Mouse (Mus musculus): ENCODE measurements around the gene Cfd. TPM values are rescaled to one million over a fixed set of nuclear protein-coding genes. Genes with fewer than 3 reads are reported as not detected.
"Not testable (repeated sequence)": the region's sequence is repeated elsewhere in the genome, so short reads cannot be mapped to it uniquely, and the experiment has no call there.

Cfd gene
- total RNA-seq, 2 experiments from 2014 or later: not detected

GRCm38 (mm10) chr10:79881981-79882380 is 8.7 kb upstream of the Cfd start:
- no peak for DNase-seq (ENCODE audit: low spot score in 2 of 2)
- no peak for TF ChIP-seq CTCF (conservative IDR thresholded peaks at IDR 0.05)
- no peak overlapping the region for H3K4me3 ChIP-seq
- H3K27ac ChIP-seq: no peak overlapping the region

GRCm38 (mm10) chr10:79883297-79884084 is 7.2 kb upstream of the Cfd start:
- Histone ChIP-seq H3K27ac (no peak overlapping the region), H3K4me3 (no peak overlapping the region)
- peak; percentile 94 for TF ChIP-seq CTCF (conservative IDR thresholded peaks at IDR 0.05)
- peak; percentile 73 to 86 for DNase-seq (ENCODE audit: low spot score in 2 of 2)

DNA sequence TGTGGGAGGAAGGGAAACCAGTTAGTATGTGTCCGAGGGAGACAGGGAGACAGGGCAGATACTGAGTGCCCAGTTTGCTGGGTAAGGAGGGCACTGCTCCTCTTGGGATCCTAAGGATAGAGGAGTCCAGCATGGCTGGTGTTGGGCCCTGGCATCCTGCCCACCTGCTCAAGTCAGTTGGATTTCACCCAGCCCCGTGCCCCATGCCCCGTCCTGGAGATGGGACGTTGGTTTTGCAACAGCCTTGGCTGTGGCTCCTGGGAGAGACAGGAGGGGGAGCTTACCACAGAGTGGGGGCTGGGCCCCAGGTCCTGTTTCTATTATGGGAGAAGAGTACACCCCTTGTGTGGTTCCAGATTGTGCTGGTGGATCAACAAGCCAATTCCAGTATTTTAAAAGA is 6.2 kb upstream of the Cfd start:
- H3K4me3 ChIP-seq: no peak overlapping the region
- DNase-seq (ENCODE audit: low spot score in 2 of 2): no peak
- no peak overlapping the region for H3K27ac ChIP-seq
- no peak for TF ChIP-seq CTCF (conservative IDR thresholded peaks at IDR 0.05)

DNA sequence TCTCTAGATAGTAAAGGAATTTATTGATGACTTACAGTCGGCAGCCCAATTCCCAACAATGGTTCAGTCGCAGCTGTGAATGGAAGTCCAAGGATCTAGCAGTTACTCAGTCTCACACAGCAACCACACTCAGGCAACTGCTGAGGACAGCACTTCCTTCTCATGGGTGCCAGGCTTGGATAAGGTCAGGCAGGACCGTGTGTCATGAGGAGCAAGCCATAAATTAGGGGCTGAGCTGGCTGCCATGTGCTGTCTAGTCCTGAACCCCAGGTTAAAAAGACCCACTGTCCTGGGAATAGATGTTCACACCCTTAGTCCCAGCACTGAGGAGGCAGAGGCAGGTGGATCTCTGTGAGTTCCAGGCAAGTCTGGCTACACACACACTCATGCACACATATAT is 5.7 kb upstream of the Cfd start:
- H3K4me3 ChIP-seq; DNase-seq (ENCODE audit: low spot score in 2 of 2); H3K27ac ChIP-seq: not testable (repeated sequence)

GRCm38 (mm10) chr10:79886054-79886453 is 4.6 kb upstream of the Cfd start, which contains the start of gene Elane:
Elane (plus strand) TSS chr10:79886247.
- H3K27ac ChIP-seq: no peak within 1 kb of the TSS
- no peak for TF ChIP-seq CTCF (conservative IDR thresholded peaks at IDR 0.05)
- H3K4me3 ChIP-seq: no peak within 1 kb of the TSS
- DNase-seq (ENCODE audit: low spot score in 2 of 2): no peak

GRCm38 (mm10) chr10:79886611-79887010 is 4.0 kb upstream of the Cfd start:
- DNase-seq (ENCODE audit: low spot score in 2 of 2): no peak
- TF ChIP-seq CTCF (conservative IDR thresholded peaks at IDR 0.05): no peak
- H3K4me3 ChIP-seq: no peak overlapping the region
- no peak overlapping the region for H3K27ac ChIP-seq

GRCm38 (mm10) chr10:79889386-79889785 is 1.3 kb upstream of the Cfd start:
- no peak for TF ChIP-seq CTCF (conservative IDR thresholded peaks at IDR 0.05)
- DNase-seq (ENCODE audit: low spot score in 2 of 2): no peak
- Histone ChIP-seq H3K27ac (no peak overlapping the region), H3K4me3 (no peak overlapping the region)

DNA sequence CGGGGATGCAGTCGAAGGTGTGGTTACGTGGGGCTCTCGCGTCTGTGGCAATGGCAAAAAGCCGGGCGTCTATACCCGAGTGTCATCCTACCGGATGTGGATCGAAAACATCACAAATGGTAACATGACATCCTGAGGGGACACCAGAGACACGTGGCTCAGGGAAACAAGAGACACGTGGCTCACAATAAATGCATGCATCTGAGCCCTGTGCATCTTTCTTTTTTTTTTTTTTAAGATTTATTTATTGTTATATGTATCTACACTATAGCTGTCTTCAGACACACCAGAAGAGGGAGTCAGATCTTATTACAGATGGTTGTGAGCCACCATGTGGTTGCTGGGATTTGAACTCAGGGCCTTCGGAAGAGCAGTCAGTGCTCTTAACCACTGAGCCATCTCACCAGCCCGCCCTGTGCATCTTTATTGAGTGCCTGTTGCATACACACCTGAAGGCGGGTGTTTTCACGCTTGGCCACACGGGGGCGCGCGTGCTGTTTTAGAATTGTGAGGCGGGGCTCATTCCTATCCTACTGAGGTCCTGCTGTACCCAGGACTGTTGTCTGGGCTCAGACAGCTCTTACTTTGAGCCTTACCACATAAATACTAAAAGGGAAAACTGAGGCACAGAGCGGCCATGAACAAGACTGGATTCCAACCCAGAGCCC is 1.9 kb downstream of the Cfd start:
- H3K27ac ChIP-seq, H3K4me3 ChIP-seq: not testable (repeated sequence)
- DNase-seq (ENCODE audit: low spot score in 2 of 2): peak; percentile 61 to 84
- TF ChIP-seq CTCF (conservative IDR thresholded peaks at IDR 0.05): peak; percentile 90

DNA sequence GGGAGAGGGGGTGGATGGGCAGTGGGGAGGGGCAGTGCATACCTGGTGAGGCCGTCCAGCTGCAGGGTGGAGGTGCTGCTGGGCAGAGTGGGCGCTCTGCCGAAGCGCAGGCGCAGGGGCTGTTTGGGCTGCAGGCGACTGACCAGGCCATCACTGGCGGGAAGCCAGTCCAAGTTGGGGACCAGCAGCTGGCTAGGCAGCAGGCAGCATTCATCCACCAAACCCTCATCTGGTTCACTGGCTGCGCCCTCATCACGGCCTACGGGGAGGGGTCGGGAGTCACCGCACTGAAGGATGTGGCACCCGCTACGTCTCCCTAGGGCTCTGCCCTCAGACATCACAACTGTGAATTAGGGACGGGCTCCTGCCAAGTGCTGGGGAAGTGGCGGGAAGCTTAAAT is 5.7 kb downstream of the Cfd start:
- H3K27ac ChIP-seq: no peak overlapping the region

GRCm38 (mm10) chr10:79896814-79897213 is 6.2 kb downstream of the Cfd start:
- TF ChIP-seq CTCF (conservative IDR thresholded peaks at IDR 0.05): no peak
- no peak for DNase-seq (ENCODE audit: low spot score in 2 of 2)
- Histone ChIP-seq H3K27ac (no peak overlapping the region), H3K4me3 (no peak overlapping the region)

More for the DNA sequence above, 5.7 kb downstream of the Cfd start:
- TF ChIP-seq CTCF (conservative IDR thresholded peaks at IDR 0.05): no peak
- DNase-seq (ENCODE audit: low spot score in 2 of 2): no peak
- no peak overlapping the region for H3K4me3 ChIP-seq

DNA sequence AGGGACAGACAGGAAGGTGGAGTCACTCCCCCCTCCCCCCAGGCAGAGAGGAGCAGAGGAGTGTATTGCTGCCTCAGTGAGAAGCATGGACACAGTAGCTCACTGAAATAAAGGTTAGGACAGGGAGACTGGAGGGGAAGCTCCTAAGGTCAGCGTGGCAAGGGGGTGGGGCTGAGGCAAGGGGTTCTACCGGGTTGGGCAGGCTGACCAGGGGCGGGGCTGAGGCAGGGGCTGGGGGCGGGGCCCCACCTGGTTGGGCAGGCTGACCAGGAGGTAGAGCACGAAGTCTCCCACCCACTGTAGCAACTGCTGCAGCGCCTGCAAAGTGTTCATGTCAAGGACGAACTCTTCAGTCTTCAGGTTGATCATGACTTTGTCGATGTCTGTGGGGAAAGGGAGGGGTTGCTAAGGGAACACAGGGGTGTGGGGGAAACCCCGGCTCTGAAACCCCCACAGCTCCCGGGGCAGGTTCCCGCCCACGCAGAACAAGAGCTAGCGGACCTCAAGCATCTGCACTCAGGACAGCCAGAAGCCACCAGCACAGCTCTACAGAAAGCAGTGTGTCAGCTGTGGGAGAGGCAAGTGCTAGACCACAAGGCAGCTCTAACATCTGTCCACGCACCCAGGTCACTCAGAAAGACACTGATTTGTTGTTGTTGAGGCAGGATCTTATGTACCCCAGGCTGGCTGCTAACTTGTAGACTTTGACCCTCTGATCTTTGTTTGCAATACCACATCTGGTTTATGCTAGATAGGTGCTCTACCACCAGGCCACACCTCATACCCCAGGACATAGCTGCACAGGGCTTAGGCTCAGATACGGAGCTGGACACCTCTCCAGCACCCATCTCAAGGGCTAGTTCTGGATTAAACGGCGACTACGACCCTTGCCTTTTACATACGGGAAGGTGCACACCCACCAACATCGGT is 6.9 kb downstream of the Cfd start:
- Histone ChIP-seq H3K4me3 (no peak overlapping the region), H3K27ac (no peak overlapping the region)
- no peak for TF ChIP-seq CTCF (conservative IDR thresholded peaks at IDR 0.05)
- DNase-seq (ENCODE audit: low spot score in 2 of 2): no peak

- peak overlapping the region; percentile 88 for H3K27ac ChIP-seq
- peak; percentile 64 for TF ChIP-seq CTCF (conservative IDR thresholded peaks at IDR 0.05)
- DNase-seq (ENCODE audit: low spot score in 2 of 2): peak; percentile 74 to 86
Measured at GRCm38 (mm10) chr10:79900951-79901410, 10.3 kb downstream of the Cfd start.

GRCm38 (mm10) chr10:79906712-79907111 is 16.1 kb downstream of the Cfd start:
- no peak for TF ChIP-seq CTCF (conservative IDR thresholded peaks at IDR 0.05)

More at GRCm38 (mm10) chr10:79900951-79901410, 10.3 kb downstream of the Cfd start:
- peak overlapping the region; percentile 2; the same call in 1 of the 2 replicates for H3K4me3 ChIP-seq

More at GRCm38 (mm10) chr10:79906712-79907111, 16.1 kb downstream of the Cfd start:
- Histone ChIP-seq H3K27ac (no peak overlapping the region), H3K4me3 (no peak overlapping the region)
- DNase-seq (ENCODE audit: low spot score in 2 of 2): no peak
